Mouse (Mus musculus) CH12.LX (cell line): ENCODE data around the gene C2cd2l. TPM values are rescaled to one million over a fixed set of nuclear protein-coding genes. Genes with fewer than 3 reads are reported as not detected.

ENCODE experiments used
- DNase-seq: peaks from one replicate; pipeline ENCODE4 v3.0.0-alpha.2; 2013; ENCODE audit errors: extremely low read depth
- H3K27ac ChIP-seq: 2 replicates; pipeline ENCODE4 v1.5.1; 2012; ENCODE audit warnings: low read depth, mild to moderate bottlenecking, control low read depth, moderate library complexity; ENCODE audit not compliant: insufficient read depth
- H3K27me3 ChIP-seq: replicated peaks from 2 replicates; pipeline ENCODE3; 2012; ENCODE audit warnings: inconsistent platforms
- H3K36me3 ChIP-seq, 2 experiments: replicated peaks in 1 of 2; 2 replicates each; pipeline versions ENCODE3 to v1.6.1; 2012; ENCODE audit warnings: inconsistent platforms in 1 of 2, low read length in 1 of 2, mild to moderate bottlenecking in 1 of 2, mixed read lengths in 1 of 2, moderate library complexity in 1 of 2; ENCODE audit not compliant: control insufficient read depth in 1 of 2, insufficient read depth in 1 of 2
- H3K4me1 ChIP-seq, 2 experiments: 2 replicates each; pipeline ENCODE4 v1.6.1; 2012; ENCODE audit warnings: inconsistent platforms in 1 of 2, moderate library complexity in 1 of 2; ENCODE audit not compliant: insufficient read depth in 2 of 2, control insufficient read depth in 1 of 2
- H3K4me2 ChIP-seq: 2 replicates; pipeline ENCODE4 v1.6.1; 2012; ENCODE audit warnings: low read depth, mild to moderate bottlenecking, control low read depth; ENCODE audit not compliant: poor library complexity, insufficient read depth, severe bottlenecking
- H3K4me3 ChIP-seq, 3 experiments: fragments of 150-350 bp in 1 of 3; sonication (generic) in 1 of 3; replicated peaks in 1 of 3; 2 replicates each; pipeline versions ENCODE3 to v1.5.1; 2011 to 2012; ENCODE audit warnings: low read depth in 2 of 3, low read length in 2 of 3, mild to moderate bottlenecking in 2 of 3, moderate library complexity in 2 of 3, control low read depth in 1 of 3, improper control_type of control experiment in 1 of 3, inconsistent platforms in 1 of 3, mixed read lengths in 1 of 3; ENCODE audit not compliant: poor library complexity in 1 of 3
- H3K79me2 ChIP-seq: replicated peaks from 2 replicates; pipeline ENCODE4 v1.6.1; 2012; ENCODE audit warnings: mild to moderate bottlenecking, moderate library complexity; ENCODE audit not compliant: control insufficient read depth, poor library complexity, insufficient read depth, severe bottlenecking; ENCODE audit errors: extremely low read depth
- H3K9ac ChIP-seq: 2 replicates; pipeline ENCODE4 v1.6.1; 2012; ENCODE audit warnings: low read depth, mild to moderate bottlenecking, control low read depth, moderate library complexity; ENCODE audit not compliant: insufficient read depth
- H3K9me3 ChIP-seq: replicated peaks from 2 replicates; pipeline ENCODE3; 2012; ENCODE audit warnings: low read length, inconsistent platforms, mixed read lengths
- BHLHE40 ChIP-seq: IDR thresholded peaks from 2 replicates; pipeline ENCODE4 v1.6.1; 2011; ENCODE audit warnings: mild to moderate bottlenecking, low read depth, low read length, improper control_type of control experiment
- CTCF ChIP-seq, 2 experiments: IDR thresholded peaks in 1 of 2; conservative IDR thresholded peaks in 1 of 2; 2 replicates each; pipeline ENCODE4 v1.5.1; 2011 to 2012; ENCODE audit warnings: low read depth in 2 of 2, low read length in 2 of 2, improper control_type of control experiment in 1 of 2, inconsistent platforms in 1 of 2, mild to moderate bottlenecking in 1 of 2, moderate library complexity in 1 of 2
- E2F4 ChIP-seq: IDR thresholded peaks from 2 replicates; pipeline ENCODE4 v1.6.1; 2011; ENCODE audit warnings: low read depth, low read length, improper control_type of control experiment; ENCODE audit not compliant: insufficient replicate concordance
- ELF1 ChIP-seq: IDR thresholded peaks from 2 replicates; pipeline ENCODE4 v1.6.1; 2014; ENCODE audit warnings: low read depth, mild to moderate bottlenecking, inconsistent platforms, low read length, improper control_type of control experiment
- EP300 ChIP-seq: IDR thresholded peaks from 2 replicates; pipeline ENCODE4 v1.6.1; 2011; ENCODE audit warnings: low read length, improper control_type of control experiment
- IRF4 ChIP-seq: IDR thresholded peaks from 2 replicates; pipeline ENCODE4 v1.6.1; 2014; ENCODE audit warnings: low read depth, mild to moderate bottlenecking, inconsistent platforms, low read length, improper control_type of control experiment
- JUN ChIP-seq: IDR thresholded peaks from 2 replicates; pipeline ENCODE4 v1.6.1; 2011; ENCODE audit warnings: low read depth, mild to moderate bottlenecking, low read length, improper control_type of control experiment, moderate library complexity; ENCODE audit not compliant: insufficient read depth
- MAX ChIP-seq: IDR thresholded peaks from 2 replicates; pipeline ENCODE4 v1.6.1; 2011; ENCODE audit warnings: low read length, improper control_type of control experiment
- NELFE ChIP-seq: IDR thresholded peaks from 2 replicates; pipeline ENCODE4 v1.6.1; 2011; ENCODE audit warnings: low read depth, low read length, improper control_type of control experiment
- RAD21 ChIP-seq: IDR thresholded peaks from 2 replicates; pipeline ENCODE4 v1.6.1; 2011; ENCODE audit warnings: low read depth, mild to moderate bottlenecking, low read length, improper control_type of control experiment, moderate library complexity
- SMC3 ChIP-seq: IDR thresholded peaks from 2 replicates; pipeline ENCODE4 v1.6.1; 2011; ENCODE audit warnings: low read depth, low read length, improper control_type of control experiment
- TBP ChIP-seq: conservative IDR thresholded peaks from 2 replicates; pipeline ENCODE4 v1.6.1; 2011; ENCODE audit warnings: low read depth, low read length, improper control_type of control experiment
- ZKSCAN1 ChIP-seq: IDR thresholded peaks from 2 replicates; pipeline ENCODE4 v1.6.1; 2012; ENCODE audit warnings: low read depth, inconsistent platforms, low read length, improper control_type of control experiment, borderline replicate concordance
- ZMIZ1 ChIP-seq: IDR thresholded peaks from 2 replicates; pipeline ENCODE4 v1.6.1; 2012; ENCODE audit warnings: low read depth, mild to moderate bottlenecking, inconsistent platforms, low read length, improper control_type of control experiment
- dilution Hi-C: fragments of 300-500 bp; cut with MboI; formaldehyde crosslinking; loops from 2 replicates; pipeline ENCODE4 v1.14.3; 2020; ENCODE audit warnings: low sequenced_read_pairs; ENCODE audit not compliant: extremely low pct_unique_long_range_greater_than_20kb, extremely low pct_ligation_motif_present
- in situ Hi-C: fragments of 300-500 bp; cut with MboI; formaldehyde crosslinking; loops from 3 replicates; pipeline ENCODE4 v1.14.3; 2019; ENCODE audit warnings: low sequenced_read_pairs, low pct_ligation_motif_present, low pct_unique_long_range_greater_than_20kb, mixed read lengths
- polyA plus RNA-seq: library from polyadenylated mRNA; unstranded; fragments of >175 nt; gene quantifications from 2 replicates; pipeline ENCODE4 v1.2.1, GENCODE M21; 2012; ENCODE audit warnings: low read depth; ENCODE audit not compliant: insufficient read length
- total RNA-seq, 2 experiments: library from RNA; depleted of rRNA; stranded (reverse); fragments of 300-350 nt in 1 of 2; fragments of >200 nt in 1 of 2; gene quantifications; 2 replicates each; pipeline ENCODE4 v1.2.3; 2012 to 2014

Gene C2cd2l
- total and polyA plus RNA-seq, 3 experiments, result 2.9 to 7.3 (median 7.2) TPM

- in situ Hi-C loops, result loop anchor here (10.0 kb wide), 1 partner anchor 145 kb away; no protein-coding TSS in a partner anchor
- peaks cover 0 to 16% of the 10 kb centered on the region in 2 experiments; a peak in 3 of 4 replicates for H3K4me1 ChIP-seq
- peaks cover 3 to 28% of the 10 kb centered on the region in 2 experiments for H3K36me3 ChIP-seq
- no peak overlapping the region for H3K4me3 ChIP-seq
- H3K27ac ChIP-seq, result no peak overlapping the region
- H3K79me2 ChIP-seq, result no peaks in the 10 kb centered on the region
- H3K4me2 ChIP-seq, result no peak overlapping the region
- dilution Hi-C loops, result no loop called here
- TF ChIP-seq MAX (no peak), ZMIZ1 (no peak), JUN (no peak), EP300 (no peak), NELFE (no peak), BHLHE40 (no peak)
- TF ChIP-seq, all 38 proteins: peak for 0
- H3K9me3 ChIP-seq, result no peaks in the 10 kb centered on the region
- no peak for DNase-seq
- H3K9ac ChIP-seq, result no peak overlapping the region
- no peaks in the 10 kb centered on the region for H3K27me3 ChIP-seq
These were observed 50.1 kb downstream of the C2cd2l start for GRCm38 (mm10) chr9:44269973-44270372.

GRCm38 (mm10) chr9:44269077-44269476, 51.0 kb downstream of the C2cd2l start:
- no peaks in the 10 kb centered on the region for H3K9me3 ChIP-seq
- no peak overlapping the region for H3K9ac ChIP-seq
- no peak overlapping the region for H3K27ac ChIP-seq
- no peaks in the 10 kb centered on the region for H3K27me3 ChIP-seq
- TF ChIP-seq RAD21 (peak; percentile 34), CTCF (conservative IDR thresholded peaks at IDR 0.05 in 1 of 2, IDR thresholded peaks at IDR 0.05 in 1 of 2; ENCODE audit: low read depth in 2 of 2, low read length in 2 of 2) (peak; percentile 34 to 55; a peak in 3 of 4 replicates), E2F4 (no peak), SMC3 (peak; percentile 24; the same call in 1 of the 2 replicates)
- in situ Hi-C loops, result loop anchor here (10.0 kb wide), 1 partner anchor 144 kb away; no protein-coding TSS in a partner anchor
- DNase-seq, result peak; percentile 45
- H3K4me2 ChIP-seq, result no peak overlapping the region
- no peak overlapping the region for H3K4me3 ChIP-seq
- H3K36me3 ChIP-seq, result peaks cover 3 to 28% of the 10 kb centered on the region in 2 experiments
- peaks cover 0 to 16% of the 10 kb centered on the region in 2 experiments; a peak in 3 of 4 replicates for H3K4me1 ChIP-seq
- H3K79me2 ChIP-seq, result no peaks in the 10 kb centered on the region
- dilution Hi-C loops, result no loop called here

- TF ChIP-seq TBP, result no peak
- 0 out of 2 replicates have a peak, but pooled peaks have one; percentile 2 for TF ChIP-seq IRF4
- peak; percentile 73 for TF ChIP-seq RAD21
- peak; percentile 80 for TF ChIP-seq ELF1
- peak; percentile 7 to 59; a peak in 3 of 4 replicates for TF ChIP-seq CTCF (conservative IDR thresholded peaks at IDR 0.05 in 1 of 2, IDR thresholded peaks at IDR 0.05 in 1 of 2; ENCODE audit: low read depth in 2 of 2, low read length in 2 of 2)
- TF ChIP-seq ZKSCAN1, result no peak
- in situ Hi-C loops (loop anchor here (10.0 kb wide), 1 partner anchor 144 kb away; no protein-coding TSS in a partner anchor), dilution Hi-C loops (no loop called here)
- Histone ChIP-seq H3K36me3 (peaks cover 8 to 28% of the 10 kb centered on the region in 2 experiments), H3K4me1 (peaks cover 0 to 16% of the 10 kb centered on the region in 2 experiments; a peak in 3 of 4 replicates), H3K9me3 (no peaks in the 10 kb centered on the region), H3K79me2 (no peaks in the 10 kb centered on the region), H3K27ac (peak within 1 kb of the TSS; percentile 44; the same call in 1 of the 2 replicates), H3K4me3 (peak within 1 kb of the TSS; percentile 76 to 81 (median 79)), H3K4me2 (peak within 1 kb of the TSS; percentile 42), H3K9ac (peak within 1 kb of the TSS; percentile 96), H3K27me3 (no peaks in the 10 kb centered on the region)
- DNase-seq, result peak; percentile 74
These were observed 51.7 kb downstream of the C2cd2l start, which contains the start of gene Nlrx1 for GRCm38 (mm10) chr9:44268432-44268831. TSS of gene Nlrx1 (minus strand) at chr9:44268599.
